Mouse (Mus musculus) v-Abl transformed pro-B cells (cell line): ENCODE results near the gene Ccdc87.
"Not testable (repeated sequence)": the region's sequence is repeated elsewhere in the genome, so short reads cannot be mapped to it uniquely, and the experiment has no call there.

Experiments
- in situ Hi-C, 2 experiments: fragments of 400-800 bp; cut with MboI; formaldehyde crosslinking; loops; one replicate each; pipeline ENCODE4 v1.15.1; 2025; ENCODE audit not compliant: unreplicated experiment in 2 of 2

Gene Ccdc87

DNA sequence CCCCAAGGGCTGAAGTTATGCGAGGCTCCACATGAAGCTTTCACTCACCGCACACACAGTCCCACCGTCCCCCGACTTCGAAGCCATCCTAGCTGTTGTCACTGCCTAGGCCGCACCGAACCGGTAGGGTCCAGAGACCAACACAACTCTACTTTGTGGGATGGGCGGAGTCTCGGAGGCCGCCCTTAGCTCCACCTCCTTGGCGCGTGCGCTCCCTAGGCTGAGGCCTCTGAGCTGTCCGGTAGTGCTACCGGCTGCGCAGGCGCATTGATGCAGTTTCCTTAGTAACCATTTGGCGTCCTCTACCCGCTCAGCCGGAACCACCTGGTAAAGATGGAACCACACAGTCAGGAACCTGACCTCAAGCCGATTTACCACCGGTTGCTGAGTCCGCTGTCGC, at the start of gene Ccdc87, which contains the start of gene Ccs:
Ccdc87 (plus strand) TSS at position 218 of the 400 bp plus-strand sequence.
Ccs (minus strand) TSS at position 184 of the 400 bp plus-strand sequence.
- in situ Hi-C loops: no loop called here

DNA sequence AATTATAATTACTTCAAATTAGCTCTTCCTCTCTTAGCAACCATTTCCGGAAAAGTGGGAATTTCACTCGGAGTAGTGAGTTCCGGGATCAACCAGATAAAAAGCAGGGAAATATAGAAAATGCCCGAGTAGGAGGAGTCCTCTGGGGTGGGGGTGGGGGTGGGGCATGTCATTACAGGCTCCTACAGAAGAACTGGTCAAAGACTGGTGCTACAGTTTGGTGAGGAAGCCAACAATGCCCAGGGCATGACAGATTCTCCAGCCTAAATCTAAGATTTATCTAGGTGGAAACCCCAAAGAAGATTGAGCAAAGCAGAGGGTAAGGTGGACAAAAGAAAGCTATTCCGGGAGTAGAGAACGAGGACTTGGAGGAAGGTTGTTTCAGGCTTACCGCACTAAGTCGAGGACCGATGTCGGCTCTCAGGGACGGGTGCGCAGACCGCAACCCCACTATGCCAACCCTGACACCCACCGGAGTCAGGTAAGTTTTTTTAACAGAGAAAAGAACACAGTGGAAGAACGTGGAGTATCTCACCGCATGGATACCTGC, 45.8 kb upstream of the Ccdc87 start:
- in situ Hi-C loops: no loop called here

DNA sequence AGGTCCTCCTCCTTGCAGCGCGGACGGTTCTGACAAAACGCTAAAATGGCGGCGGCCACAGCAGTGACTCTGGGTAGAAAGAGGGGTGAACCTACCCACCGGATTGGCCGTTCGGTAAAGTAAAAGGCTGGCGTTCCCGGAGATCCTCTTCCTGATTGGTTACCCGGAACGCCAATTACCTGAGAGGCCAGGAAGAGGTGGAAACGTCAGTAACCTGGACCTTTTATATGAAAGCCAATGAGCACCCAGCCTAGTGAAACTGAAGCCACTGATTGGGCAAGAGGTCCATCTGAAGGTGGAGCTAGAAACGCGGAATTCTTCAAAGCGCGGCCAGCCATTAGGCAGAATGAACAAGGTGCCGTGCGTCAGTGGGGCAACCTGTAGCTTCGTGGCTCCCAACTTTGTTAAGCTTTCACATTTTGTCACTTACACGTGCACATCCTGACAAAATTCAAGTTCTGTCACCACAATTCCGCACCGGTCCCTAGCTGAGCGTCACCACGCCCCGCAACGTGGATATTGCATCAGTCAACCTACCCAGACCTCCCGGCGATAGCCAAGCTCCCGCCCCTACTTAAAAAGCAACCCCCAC, 45.2 kb upstream of the Ccdc87 start, which contains the start of gene Rbm4:
Rbm4 (minus strand) TSS at position 71 of the 592 bp plus-strand sequence.
- in situ Hi-C loops: no loop called here

DNA sequence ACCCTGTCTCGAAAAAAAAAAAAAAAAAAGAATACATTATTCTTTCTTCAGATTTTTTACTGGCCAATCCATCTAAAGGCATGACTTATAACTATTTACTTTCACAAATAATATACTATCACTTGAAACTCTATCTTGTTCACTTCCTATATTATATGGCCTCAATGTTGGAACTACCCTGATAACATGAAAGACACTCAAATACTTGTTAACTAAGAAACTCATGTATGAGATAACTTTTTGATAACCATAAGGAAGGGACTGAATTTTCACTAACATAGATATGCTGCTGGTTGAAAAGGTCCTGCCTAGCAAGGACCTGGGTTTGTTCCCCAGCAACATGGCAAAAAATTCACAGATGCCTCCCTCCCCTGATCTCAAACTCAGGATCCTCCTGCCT, 43.2 kb upstream of the Ccdc87 start:
- in situ Hi-C loops: no loop called here

DNA sequence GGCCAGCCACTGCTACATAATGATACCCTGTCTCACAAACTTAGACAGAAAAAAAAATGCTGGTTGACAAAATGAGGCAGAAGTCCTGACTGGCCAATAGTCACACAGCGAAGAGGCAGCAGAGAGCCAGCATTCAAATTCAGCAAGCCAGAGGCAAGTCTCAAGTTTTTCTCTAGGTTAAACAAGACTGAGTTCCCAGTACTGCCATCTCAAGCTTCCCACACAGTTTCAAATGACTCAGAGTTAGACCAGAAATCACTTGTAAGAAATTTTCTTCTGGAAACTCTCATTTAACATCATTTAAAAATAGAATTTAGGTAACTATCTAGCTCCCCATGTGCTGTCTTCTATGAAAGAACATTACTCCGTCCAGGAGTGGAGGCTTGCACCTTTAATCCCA, 41.3 kb upstream of the Ccdc87 start:
- in situ Hi-C loops: no loop called here

DNA sequence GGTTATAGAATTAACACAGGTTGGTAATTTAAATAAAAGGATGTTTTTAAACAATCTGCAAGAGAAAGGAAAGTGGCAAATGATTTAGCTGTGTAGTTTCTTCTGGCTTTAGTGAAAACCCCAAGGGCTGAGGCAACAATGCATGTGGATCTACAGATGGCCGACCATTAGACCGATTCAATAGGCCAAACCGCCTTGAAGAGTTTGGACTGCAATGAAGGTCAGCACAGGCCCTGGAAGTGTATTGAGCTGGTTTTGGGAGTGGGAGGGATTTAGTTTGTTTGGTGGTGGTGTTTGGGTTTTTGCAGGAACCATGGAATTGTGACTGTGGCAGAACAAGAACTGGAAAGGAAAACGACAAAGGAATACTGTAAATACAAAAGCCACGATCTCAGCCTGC, 40.1 kb upstream of the Ccdc87 start:
- in situ Hi-C loops: no loop called here

DNA sequence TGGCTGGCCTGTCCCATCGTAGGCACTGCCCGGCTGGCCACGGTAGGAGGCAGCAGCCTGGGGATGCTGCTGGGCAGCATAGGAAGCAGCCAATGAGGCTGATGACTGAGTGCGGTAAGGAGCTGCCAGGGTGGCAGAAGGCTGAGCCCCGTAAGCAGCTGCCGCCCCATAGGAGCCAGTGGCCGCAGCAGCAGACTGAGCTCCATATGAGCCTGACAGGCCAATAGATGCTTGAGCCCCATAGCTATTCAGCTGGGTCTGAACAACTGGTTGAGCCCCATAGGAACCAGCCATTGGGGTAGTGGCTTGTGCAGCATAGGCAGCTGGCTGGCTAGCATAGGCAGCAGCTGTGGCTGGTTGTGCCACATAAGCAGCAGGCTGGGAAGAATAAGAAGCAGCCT, 36.5 kb upstream of the Ccdc87 start:
- in situ Hi-C loops: no loop called here

DNA sequence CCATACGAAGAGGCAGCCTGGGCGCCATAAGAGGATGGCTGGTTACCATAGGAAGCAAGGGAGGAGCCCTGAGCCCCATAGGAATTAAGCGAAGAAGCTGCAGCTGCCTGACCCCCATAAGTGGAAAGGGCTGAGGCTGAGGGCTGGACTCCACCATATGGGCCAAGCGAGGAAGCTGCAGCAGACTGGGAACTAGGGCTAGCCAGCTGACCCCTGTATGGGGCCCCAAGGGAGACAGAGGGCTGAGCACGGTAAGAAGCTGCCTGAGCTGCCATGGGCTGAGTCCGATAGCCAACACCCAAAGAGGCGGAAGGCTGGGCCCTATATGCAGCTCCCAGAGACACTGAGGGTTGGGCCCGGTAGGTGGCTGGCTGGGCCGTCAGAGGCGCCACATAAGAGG, 35.9 kb upstream of the Ccdc87 start:
- in situ Hi-C loops: no loop called here

DNA sequence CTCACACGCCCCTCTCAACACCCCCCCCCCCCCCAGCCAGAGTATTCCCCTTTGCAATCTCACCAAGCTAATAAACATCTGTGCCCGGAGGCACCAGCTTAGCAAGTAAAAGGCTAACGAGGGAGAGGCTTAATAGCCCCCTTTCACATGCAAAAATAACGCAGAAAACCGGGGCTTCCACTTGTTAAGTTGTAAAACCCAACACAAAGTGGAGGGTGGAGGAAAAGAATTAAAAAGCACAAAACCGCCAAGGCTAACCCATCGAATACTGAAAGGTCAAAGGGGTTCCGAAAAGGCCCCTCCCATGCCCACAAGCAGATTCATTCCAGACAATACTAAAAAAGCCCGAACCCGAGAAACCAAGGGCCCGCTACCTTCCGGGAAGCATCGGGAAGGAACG, 28.9 kb upstream of the Ccdc87 start:
- in situ Hi-C loops: no loop called here

DNA sequence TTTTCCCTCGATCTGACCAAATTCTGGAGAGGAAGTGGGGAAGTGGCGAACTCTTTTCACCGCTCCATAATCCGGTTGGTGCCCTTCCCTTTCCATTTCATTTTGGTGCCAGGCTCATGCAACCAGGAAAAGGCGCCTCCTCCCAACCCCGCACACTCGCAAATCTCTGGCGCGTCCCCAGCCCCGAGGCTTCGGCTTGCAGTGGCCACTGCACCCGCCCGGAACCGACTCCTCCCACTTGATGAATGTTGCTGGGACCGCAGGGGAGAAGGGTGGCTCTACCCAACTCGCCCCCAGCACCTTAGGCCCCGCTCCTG, 28.5 kb upstream of the Ccdc87 start:
- in situ Hi-C loops: no loop called here

DNA sequence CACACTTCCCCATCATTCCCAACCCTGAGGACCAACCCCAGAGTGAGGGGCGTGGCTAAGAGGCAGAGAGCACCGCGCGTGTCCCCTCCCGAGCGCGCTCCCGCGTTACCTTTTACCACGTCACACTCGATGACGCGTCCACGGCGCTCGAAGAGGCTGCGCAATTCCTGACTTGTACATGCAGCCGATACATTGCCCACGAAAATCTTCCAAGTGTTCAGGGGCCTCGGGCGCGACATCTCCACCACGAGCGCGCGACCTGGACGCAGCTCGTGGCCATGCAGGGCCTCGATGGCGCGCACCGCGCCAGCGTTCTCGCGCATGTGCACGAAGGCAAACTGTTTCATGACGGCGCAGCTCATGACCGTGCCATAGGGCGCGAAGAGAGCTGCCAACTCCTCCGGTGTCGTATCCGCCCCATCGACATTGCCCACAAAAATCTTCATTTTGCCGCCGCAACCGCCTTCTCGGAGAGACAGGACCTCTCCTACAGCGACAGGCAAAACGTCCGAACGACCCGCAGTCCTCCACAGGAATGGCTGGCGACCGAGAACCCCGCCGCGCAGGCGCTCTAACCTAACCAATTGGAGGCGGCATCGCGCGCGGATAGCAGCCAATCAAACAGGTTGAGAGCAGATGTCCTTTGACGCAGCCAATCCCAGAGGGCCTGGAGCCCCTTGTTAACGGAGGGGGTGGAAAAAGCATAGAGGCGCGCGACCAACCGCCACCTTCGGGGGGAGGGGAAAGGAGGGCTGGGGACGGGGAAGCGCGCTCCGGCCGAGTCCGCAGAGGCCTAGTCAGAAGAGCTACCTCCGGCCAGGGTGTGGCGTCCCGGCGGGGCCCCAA, 27.9 kb upstream of the Ccdc87 start, which contains the start of the genes Gm21992 and Rbm14:
Gm21992 (minus strand) TSS at position 550 of the 846 bp plus-strand sequence.
Rbm14 (minus strand) TSS at position 572 of the 846 bp plus-strand sequence.
- in situ Hi-C loops: no loop called here

DNA sequence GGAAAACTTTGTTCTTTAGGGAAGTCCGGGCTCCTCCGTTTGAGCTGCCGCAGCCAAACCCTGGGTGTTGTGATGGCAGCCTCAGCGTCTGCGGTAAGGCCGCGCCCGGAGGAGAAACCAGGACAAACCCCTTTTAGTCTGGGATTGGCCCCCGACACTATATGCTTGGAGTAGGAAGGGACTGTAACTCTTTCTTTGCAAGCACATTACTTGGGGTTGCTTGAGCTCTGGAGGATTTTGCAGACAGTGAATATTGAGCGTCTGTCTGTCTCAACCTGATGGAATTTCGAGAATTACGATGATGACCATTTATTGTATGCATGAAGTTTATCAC, 27.3 kb upstream of the Ccdc87 start:
- in situ Hi-C loops: no loop called here

DNA sequence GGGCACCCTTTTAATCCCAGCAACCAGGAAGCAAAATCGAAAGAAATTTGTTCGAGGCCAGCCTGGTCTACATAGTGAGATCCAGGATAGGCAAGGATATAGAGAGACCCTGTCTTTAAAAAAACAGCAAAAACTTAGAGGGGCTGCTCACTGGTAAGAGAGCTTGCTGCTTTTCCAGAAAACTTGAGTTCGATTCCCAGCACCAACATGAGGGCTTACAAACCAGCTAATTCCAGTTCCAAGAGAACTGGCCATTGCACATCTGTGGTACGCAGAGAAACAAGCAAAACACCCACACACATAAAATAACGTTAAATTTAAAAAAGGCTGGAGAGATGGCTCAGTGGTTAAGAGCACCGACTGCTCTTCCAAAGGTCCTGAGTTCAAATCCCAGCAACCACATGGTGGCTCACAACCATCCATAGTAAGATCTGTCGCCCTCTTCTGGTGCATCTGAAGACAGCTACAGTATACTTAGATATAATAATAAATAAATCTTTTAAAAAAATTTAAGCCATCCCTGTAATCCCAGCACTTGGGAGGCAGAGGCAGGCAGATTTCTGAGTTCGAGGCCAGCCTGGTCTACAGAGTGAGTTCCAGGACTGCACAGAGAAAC, 26.7 kb upstream of the Ccdc87 start:
- in situ Hi-C loops: not testable (repeated sequence)

DNA sequence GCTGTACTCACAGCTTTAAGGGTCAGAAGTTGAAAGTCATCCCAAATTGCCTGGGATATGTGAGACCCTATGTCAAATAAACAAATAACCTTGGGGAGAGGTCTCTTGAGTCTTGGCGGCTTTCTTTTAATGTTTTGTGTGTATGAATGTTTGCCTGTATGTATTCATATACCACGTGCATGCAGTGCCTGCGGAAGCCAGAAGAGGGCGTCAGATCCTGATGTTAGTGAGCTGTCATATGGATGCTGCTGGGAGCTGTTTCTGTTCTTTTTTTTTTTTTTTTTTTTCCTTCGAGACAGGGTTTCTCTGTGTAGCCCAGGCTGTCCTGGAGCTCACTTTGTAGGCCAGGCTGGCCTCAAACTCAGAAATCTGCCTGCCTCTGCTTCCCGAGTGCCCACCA, 26.2 kb upstream of the Ccdc87 start:
- in situ Hi-C loops: no loop called here

DNA sequence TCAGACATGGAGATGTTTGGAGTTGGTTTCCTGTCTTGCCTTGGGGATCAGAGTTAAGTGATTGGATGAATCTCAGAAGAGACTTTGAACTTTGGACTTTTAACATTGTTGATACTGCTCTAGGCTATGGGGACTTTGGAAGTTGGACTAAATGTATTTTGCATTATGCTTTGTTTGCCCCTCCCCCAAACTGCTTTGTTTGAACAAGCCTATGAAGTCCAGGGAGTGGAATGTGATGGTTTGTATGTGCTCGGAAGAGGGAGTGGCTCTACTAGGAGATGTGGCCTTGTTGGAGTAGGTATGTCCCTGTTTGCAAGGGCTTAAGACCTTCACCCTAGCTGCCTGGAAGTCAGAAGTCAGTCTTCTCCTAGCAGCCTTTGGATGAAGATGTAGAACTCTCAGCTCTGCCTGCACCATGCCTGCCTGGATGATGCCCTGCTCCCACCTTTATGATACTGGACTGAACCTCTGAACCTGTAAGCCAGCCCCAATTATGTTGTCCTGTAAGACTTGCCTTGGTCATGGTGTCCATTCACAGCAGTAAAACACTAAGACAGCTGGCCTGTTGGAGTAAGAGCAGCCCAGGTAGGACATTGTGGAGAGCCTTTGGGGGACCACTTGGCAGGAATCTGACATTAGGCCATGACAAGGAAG, 21.9 kb upstream of the Ccdc87 start:
- in situ Hi-C loops: no loop called here

DNA sequence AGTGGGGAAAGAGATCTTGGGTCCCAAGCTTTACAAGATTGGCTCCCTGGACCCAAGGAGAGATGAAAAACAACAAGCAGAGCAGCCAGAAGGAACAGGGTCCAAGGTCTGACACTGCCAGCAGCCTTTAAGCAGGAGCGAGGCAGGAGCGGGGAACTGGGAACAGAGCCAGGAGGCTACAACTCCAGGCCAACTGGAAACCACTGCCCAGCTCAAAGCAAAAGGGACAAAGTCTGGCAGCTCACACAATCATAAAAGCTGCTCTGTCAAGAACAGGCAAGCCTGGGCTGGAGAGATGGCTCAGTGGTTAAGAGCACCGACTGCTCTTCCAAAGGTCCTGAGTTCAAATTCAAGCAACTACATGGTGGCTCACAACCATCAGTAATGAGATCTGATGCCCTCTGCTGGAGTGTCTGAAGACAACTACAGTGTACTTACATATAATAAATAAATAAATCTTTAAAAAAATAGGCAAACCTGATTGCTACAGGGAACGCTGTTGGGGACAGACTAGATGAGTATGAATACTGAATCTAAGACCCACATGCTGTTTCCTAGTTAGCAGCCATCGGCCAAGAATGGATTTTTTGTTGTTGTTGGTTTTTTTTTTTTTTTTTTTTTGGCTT, 18.4 kb upstream of the Ccdc87 start:
- in situ Hi-C loops: no loop called here

DNA sequence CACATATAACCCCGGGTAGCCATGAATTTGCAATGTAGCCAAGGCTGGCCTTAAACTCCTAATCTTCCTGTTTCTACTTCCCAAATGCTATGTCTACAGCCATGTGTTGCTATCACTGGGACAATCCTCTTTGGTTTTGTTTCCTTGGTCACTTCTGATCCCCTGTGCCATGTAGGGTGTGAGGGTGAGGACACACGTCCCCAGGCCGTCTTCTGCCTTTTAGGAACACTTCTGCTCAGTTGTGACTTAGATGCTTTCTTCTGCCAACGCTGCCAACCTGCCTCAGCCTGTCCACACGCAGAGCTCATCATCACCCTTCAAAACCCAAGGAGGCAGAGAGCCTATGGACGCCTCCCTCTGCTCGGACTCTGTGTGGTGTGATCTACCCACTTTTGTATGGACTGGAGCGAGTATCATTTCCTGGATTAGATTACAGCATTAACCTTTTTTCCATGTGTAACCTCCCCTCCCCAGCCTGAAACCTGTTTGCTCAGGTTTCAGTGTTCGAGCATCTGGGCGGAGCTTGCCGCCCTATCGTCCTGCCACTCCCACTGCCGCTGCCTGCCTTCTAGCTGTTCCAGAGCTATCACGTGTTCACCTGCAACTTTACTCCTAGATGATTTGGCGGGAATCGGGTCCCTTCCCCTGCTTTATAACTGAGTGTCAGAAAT, 10.6 kb upstream of the Ccdc87 start:
- in situ Hi-C loops: no loop called here

DNA sequence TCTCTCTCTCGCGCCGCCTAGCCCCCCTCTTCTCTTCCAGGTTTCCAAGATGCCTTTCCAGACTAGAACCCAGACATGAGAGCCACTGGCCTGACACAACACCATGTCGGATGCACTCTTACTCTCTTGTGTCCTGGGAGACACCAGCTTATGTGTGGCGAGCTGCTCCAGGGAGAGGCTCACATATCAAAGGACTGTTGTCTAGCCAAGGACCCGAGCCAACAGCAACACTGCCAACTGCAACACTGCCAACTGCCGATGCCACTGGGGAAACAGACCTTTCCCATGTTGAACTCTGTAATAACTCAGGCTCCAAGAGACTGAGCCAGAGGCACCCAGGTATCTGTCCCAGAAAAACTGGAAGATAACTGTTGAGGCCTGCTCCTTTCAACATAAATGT, 10.0 kb upstream of the Ccdc87 start:
- in situ Hi-C loops: no loop called here

DNA sequence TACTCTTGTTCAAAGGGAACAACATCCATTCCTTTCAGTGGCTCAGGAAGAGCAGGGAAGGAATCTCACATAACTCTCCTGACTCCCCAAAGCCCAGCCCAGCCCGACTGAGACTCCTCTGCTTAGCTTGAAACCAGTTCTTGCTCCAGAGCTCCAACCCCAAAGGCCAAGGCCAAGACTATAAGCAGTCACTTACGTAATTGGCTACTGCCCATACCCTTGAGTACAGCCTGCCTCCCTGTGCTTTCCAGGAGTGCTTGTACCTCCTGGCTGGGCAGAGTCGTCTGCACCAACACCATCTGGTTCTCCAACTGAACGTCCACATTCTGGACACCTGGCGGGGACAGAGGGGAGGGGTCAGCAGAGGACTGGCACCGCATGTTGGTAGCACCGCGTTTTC, 5.2 kb upstream of the Ccdc87 start:
- in situ Hi-C loops: no loop called here

DNA sequence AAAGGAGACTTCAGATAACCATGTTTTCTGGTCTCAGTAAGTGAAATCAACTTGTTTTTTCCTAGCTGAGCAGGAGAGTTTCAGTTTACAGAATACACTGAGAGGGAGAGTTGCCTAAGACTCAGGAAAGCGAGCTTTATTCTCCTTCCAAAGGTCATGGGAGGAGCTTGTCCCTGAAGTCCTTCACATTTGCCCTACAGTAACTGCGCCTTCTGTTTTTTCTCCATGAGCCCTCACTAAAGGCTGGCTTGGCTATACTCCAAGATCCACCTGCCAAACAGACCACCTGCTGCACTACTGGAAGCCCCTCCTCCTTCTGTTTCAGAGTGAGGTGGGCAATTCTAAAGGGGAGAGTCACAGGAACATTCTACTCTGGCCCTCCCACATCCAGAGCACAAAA, 3.1 kb upstream of the Ccdc87 start:
- in situ Hi-C loops: no loop called here
